Mouse (Mus musculus): ENCODE measurements around the gene Actr3b. TPM values are rescaled to one million over a fixed set of nuclear protein-coding genes. Genes with fewer than 3 reads are reported as not detected.

Actr3b gene
- total and polyA plus RNA-seq, 2 experiments from 2014 or later = 16.7 to 27.6 TPM

GRCm38 (mm10) chr5:25889746-25890382 lies 130.1 kb downstream of the Actr3b start:
- no peak for DNase-seq (ENCODE audit: low spot score)
- 35% methylated on average over 3 of the region's 3 CpGs for WGBS
- ATAC-seq (ENCODE audit: insufficient read depth, low read depth) = no peak
- H3K36me3 ChIP-seq (replicated peaks; ENCODE audit: control insufficient read depth, insufficient read depth, low read length) = no peaks in the 10 kb centered on the region
- TF ChIP-seq EP300 (IDR thresholded peaks at IDR 0.05; ENCODE audit: low read depth) (no peak), CTCF (IDR thresholded peaks at IDR 0.05; ENCODE audit: low read depth) (no peak)
- H3K27me3 ChIP-seq (ENCODE audit: control insufficient read depth, insufficient read depth, low read length) = no peaks in the 10 kb centered on the region
- peaks cover 10% of the 10 kb centered on the region for H3K9me3 ChIP-seq (replicated peaks; ENCODE audit: control insufficient read depth, low read length)
- peaks cover 6% of the 10 kb centered on the region; the same call in 1 of the 2 replicates for H3K4me1 ChIP-seq (ENCODE audit: control insufficient read depth, insufficient read depth)
- no peak overlapping the region for H3K4me3 ChIP-seq (ENCODE audit: low read depth, low read length)
- H3K9ac ChIP-seq (replicated peaks; ENCODE audit: low read depth, low read length) = no peak overlapping the region
- H3K4me2 ChIP-seq (ENCODE audit: low read depth, low read length) = no peak overlapping the region
- no peak overlapping the region for H3K27ac ChIP-seq (ENCODE audit: low read depth)

GRCm38 (mm10) chr5:25891321-25891720 lies 131.5 kb downstream of the Actr3b start:
- peak; percentile 43 for DNase-seq (ENCODE audit: low spot score)
- WGBS = 50% methylated on average over 1 of the region's 1 CpGs
- ATAC-seq (ENCODE audit: insufficient read depth, low read depth) = peak; percentile 70
- Histone ChIP-seq H3K27me3 (ENCODE audit: control insufficient read depth, insufficient read depth, low read length) (no peaks in the 10 kb centered on the region), H3K4me2 (ENCODE audit: low read depth, low read length) (no peak overlapping the region), H3K36me3 (replicated peaks; ENCODE audit: control insufficient read depth, insufficient read depth, low read length) (no peaks in the 10 kb centered on the region), H3K27ac (ENCODE audit: low read depth) (no peak overlapping the region), H3K9ac (replicated peaks; ENCODE audit: low read depth, low read length) (no peak overlapping the region), H3K4me1 (ENCODE audit: control insufficient read depth, insufficient read depth) (peaks cover 6% of the 10 kb centered on the region; the same call in 1 of the 2 replicates), H3K4me3 (ENCODE audit: low read depth, low read length) (no peak overlapping the region), H3K9me3 (replicated peaks; ENCODE audit: control insufficient read depth, low read length) (no peaks in the 10 kb centered on the region)
- peak; percentile 57 for TF ChIP-seq CTCF (IDR thresholded peaks at IDR 0.05; ENCODE audit: low read depth)
- TF ChIP-seq EP300 (IDR thresholded peaks at IDR 0.05; ENCODE audit: low read depth) = no peak

Other genes starting within 250 kb of the Actr3b start
- gene Cct8l1, start 243.9 kb upstream of the Actr3b start, total RNA-seq (2014; rRNA removed; ENCODE audit: low replicate concordance) = 0.08 TPM in 1 of 2 replicates, not detected in the other
- not detected in 2 replicates for gene Cct8l1, start 243.9 kb upstream of the Actr3b start, polyA plus RNA-seq (2015; fragmentation: Nextera tagmentation; extraction: Ambion mirVana)
- gene Xrcc2, start 54.2 kb upstream of the Actr3b start, total RNA-seq (2014; rRNA removed; ENCODE audit: low replicate concordance) = 7.3 and 29.1 TPM in 2 replicates
- 3.0 and 3.3 TPM in 2 replicates for gene Xrcc2, start 54.2 kb upstream of the Actr3b start, polyA plus RNA-seq (2015; fragmentation: Nextera tagmentation; extraction: Ambion mirVana)
- 0.42 TPM in 1 of 2 replicates, not detected in the other for gene Gm21663, start 182.4 kb downstream of the Actr3b start, total RNA-seq (2014; rRNA removed; ENCODE audit: low replicate concordance)
- gene Gm21663, start 182.4 kb downstream of the Actr3b start, polyA plus RNA-seq (2015; fragmentation: Nextera tagmentation; extraction: Ambion mirVana) = not detected in 2 replicates
- gene Gm21671, start 194.4 kb downstream of the Actr3b start, total RNA-seq (2014; rRNA removed; ENCODE audit: low replicate concordance) = not detected in 2 replicates
- not detected in 2 replicates for gene Gm21671, start 194.4 kb downstream of the Actr3b start, polyA plus RNA-seq (2015; fragmentation: Nextera tagmentation; extraction: Ambion mirVana)
- not detected in 2 replicates for gene Gm21680, start 212.7 kb downstream of the Actr3b start, total RNA-seq (2014; rRNA removed; ENCODE audit: low replicate concordance)
- gene Gm21680, start 212.7 kb downstream of the Actr3b start, polyA plus RNA-seq (2015; fragmentation: Nextera tagmentation; extraction: Ambion mirVana) = not detected in 2 replicates
- gene Gm21698, start 228.7 kb downstream of the Actr3b start, total RNA-seq (2014; rRNA removed; ENCODE audit: low replicate concordance) = not detected in 2 replicates
- gene Gm21698, start 228.7 kb downstream of the Actr3b start, polyA plus RNA-seq (2015; fragmentation: Nextera tagmentation; extraction: Ambion mirVana) = 0.05 and 0.10 TPM in 2 replicates
- gene Gm1979, start 244.8 kb downstream of the Actr3b start, total RNA-seq (2014; rRNA removed; ENCODE audit: low replicate concordance) = not detected in 2 replicates
- 0.05 TPM in 1 of 2 replicates, not detected in the other for gene Gm1979, start 244.8 kb downstream of the Actr3b start, polyA plus RNA-seq (2015; fragmentation: Nextera tagmentation; extraction: Ambion mirVana)